Comparison of ENCODE assay signal across 10 mouse cellular contexts in genomic region chr15:78520112-78520715, GRCm38 (mm10). TPM values are rescaled to one million over a fixed set of nuclear protein-coding genes. Genes with fewer than 3 reads are reported as not detected.
DNase-seq lines count a peak whose midpoint lies in the region; ATAC-seq and TF ChIP-seq lines count a peak whose summit lies in the region.
"Had no signal": no experiment of that assay in that cellular context is flagged by ENCODE, and none has a peak within 500 bp of the region (broad histone marks: within the 10 kb centered on the region; RNA-seq: fewer than 3 reads in every experiment).

No protein-coding gene starts in this region.

- intact Hi-C loops in gastrocnemius, postnatal 14 days (cut with DNase I; ENCODE audit: low total_unique reads) = no loop called here
- intact Hi-C loops in heart, postnatal 14 days (cut with DNase I) = no loop called here

- DNase-seq in spleen, adult 2 months (ENCODE audit: low read depth in 1 of 2, low spot score in 2 of 2) = no peak
- DNase-seq in spleen, postnatal 10 days (ENCODE audit: low spot score in 2 of 2) = no peak
- DNase-seq in gastrocnemius, postnatal 14 days = peak; percentile 65
- DNase-seq in heart, postnatal 14 days = peak; percentile 58 to 70
- DNase-seq in cerebellum, postnatal 10 days = no peak
- DNase-seq in spleen, postnatal 14 days (ENCODE audit: low spot score in 2 of 2) = no peak

- no peak overlapping the region for H3K4me2 ChIP-seq in myocyte (ENCODE audit: low read depth)
- H3K4me2 ChIP-seq in forebrain, embryonic 12.5 days = no peak overlapping the region
- H3K4me2 ChIP-seq: hindbrain, embryonic 15.5 days had no signal

- no peak for TF ChIP-seq CTCF in spleen, adult 2 months (IDR thresholded peaks at IDR 0.05; ENCODE audit: extremely low read depth, insufficient read depth, insufficient read length, insufficient replicate concordance)

- no peak overlapping the region for H3K4me3 ChIP-seq in spleen, adult 2 months (ENCODE audit: extremely low read depth, insufficient read depth, insufficient read length)
- no peak overlapping the region for H3K4me3 ChIP-seq in myocyte
- no peak overlapping the region for H3K4me3 ChIP-seq in forebrain, embryonic 12.5 days (replicated peaks)
- H3K4me3 ChIP-seq: hindbrain, embryonic 15.5 days had no signal

- H3K4me1 ChIP-seq in spleen, adult 2 months (ENCODE audit: control insufficient read depth, insufficient read depth, insufficient read length) = peaks cover 13% of the 10 kb centered on the region
- H3K4me1 ChIP-seq in forebrain, embryonic 12.5 days = no peaks in the 10 kb centered on the region

- no peaks in the 10 kb centered on the region for H3K27me3 ChIP-seq in spleen, adult 2 months (ENCODE audit: control insufficient read depth, insufficient read depth, low read length)
- no peaks in the 10 kb centered on the region for H3K27me3 ChIP-seq in myocyte (ENCODE audit: control insufficient read depth, insufficient read depth, insufficient read length)
- no peaks in the 10 kb centered on the region for H3K27me3 ChIP-seq in forebrain, embryonic 12.5 days
- H3K27me3 ChIP-seq: hindbrain, embryonic 15.5 days; Patski had no signal

- 0 out of 2 replicates have a peak overlapping the region, but pooled peaks have one; percentile 40 for H3K27ac ChIP-seq in spleen, adult 2 months (ENCODE audit: insufficient read depth, low read length)
- H3K27ac ChIP-seq in forebrain, embryonic 12.5 days = no peak overlapping the region
- H3K27ac ChIP-seq: hindbrain, embryonic 15.5 days had no signal

- H3ac ChIP-seq in myocyte (ENCODE audit: control insufficient read depth, insufficient read length) = no peak overlapping the region

- WGBS in spleen, adult 2 months = 54% methylated on average over 13 of the region's 13 CpGs
- WGBS in forebrain, embryonic 12.5 days = 76% methylated on average over 13 of the region's 13 CpGs

- H3K9ac ChIP-seq in forebrain, embryonic 12.5 days = no peak overlapping the region
- H3K9ac ChIP-seq: hindbrain, embryonic 15.5 days had no signal

- no peak for TF ChIP-seq POLR2A in spleen, adult 2 months (IDR thresholded peaks at IDR 0.05; ENCODE audit: low read depth, low read length)
- no peak for TF ChIP-seq POLR2A in myocyte (IDR thresholded peaks at IDR 0.05; ENCODE audit: insufficient read length, low read depth)

- H3K79me2 ChIP-seq in myocyte (ENCODE audit: control insufficient read depth, insufficient read depth) = no peaks in the 10 kb centered on the region

- H3K36me3 ChIP-seq in spleen, adult 2 months (ENCODE audit: control insufficient read depth, insufficient read depth, low read length) = no peaks in the 10 kb centered on the region
- H3K36me3 ChIP-seq in myocyte (ENCODE audit: control insufficient read depth, insufficient read depth) = no peaks in the 10 kb centered on the region
- no peaks in the 10 kb centered on the region for H3K36me3 ChIP-seq in forebrain, embryonic 12.5 days (replicated peaks)
- H3K36me3 ChIP-seq: hindbrain, embryonic 15.5 days had no signal

- H3K9me3 ChIP-seq in forebrain, embryonic 12.5 days = no peaks in the 10 kb centered on the region
- H3K9me3 ChIP-seq: hindbrain, embryonic 15.5 days had no signal

- ATAC-seq in forebrain, embryonic 12.5 days (ENCODE audit: low FRiP score) = no peak
- ATAC-seq: Patski had no signal

TF ChIP-seq in myocyte, 11 proteins besides CTCF, POLR2A, EP300 and RAD21:
- TF ChIP-seq POLR2AphosphoS2 (IDR thresholded peaks at IDR 0.05; ENCODE audit: insufficient read length, low read depth) = peak; percentile 46
- no peak for TF ChIP-seq CEBPB (IDR thresholded peaks at IDR 0.05; ENCODE audit: insufficient read depth, poor library complexity, severe bottlenecking)

RNA-seq across cellular contexts. Expression of gene C1qtnf6, which starts 11.0 kb away (rescaled TPM):
- 22.9 and 23.6 TPM in 2 replicates for polyA plus RNA-seq in spleen, adult 2 months (2012; rRNA removed)
- 10 to 100 TPM; 36.9 to 40.4 TPM for total RNA-seq in gastrocnemius, postnatal 14 days (2021)
- 10 to 100 TPM; 83.9 to 98.0 TPM for total RNA-seq in heart, postnatal 14 days (2021)
- polyA plus RNA-seq in myocyte (2012; fragmentation: generic; extraction: Trizol) = 66.2 TPM
- 6.2 and 7.6 TPM in 2 replicates for polyA plus RNA-seq in forebrain, embryonic 12.5 days (2016; fragmentation: Nextera tagmentation; extraction: Ambion mirVana)

RNA-seq across cellular contexts. Expression of gene Sstr3, which starts 24.3 kb away (rescaled TPM):
- polyA plus RNA-seq in spleen, adult 2 months (2012; rRNA removed) = 0.26 TPM in 1 of 2 replicates, not detected in the other
- total RNA-seq in gastrocnemius, postnatal 14 days (2021) = under 1 TPM in 1 of 2 experiments, not detected in 1; 0.04 TPM
- not detected for total RNA-seq in heart, postnatal 14 days (2021)
- not detected for polyA plus RNA-seq in myocyte (2012; fragmentation: generic; extraction: Trizol)
- polyA plus RNA-seq in forebrain, embryonic 12.5 days (2016; fragmentation: Nextera tagmentation; extraction: Ambion mirVana) = 0.32 and 0.35 TPM in 2 replicates

RNA-seq across cellular contexts. Expression of gene Il2rb, which starts 25.1 kb away (rescaled TPM):
- 63.5 and 84.1 TPM in 2 replicates for polyA plus RNA-seq in spleen, adult 2 months (2012; rRNA removed)
- total RNA-seq in gastrocnemius, postnatal 14 days (2021) = not detected
- under 1 TPM; 0.07 to 0.20 TPM for total RNA-seq in heart, postnatal 14 days (2021)
- polyA plus RNA-seq in myocyte (2012; fragmentation: generic; extraction: Trizol) = 0.67 TPM
- not detected in 2 replicates for polyA plus RNA-seq in forebrain, embryonic 12.5 days (2016; fragmentation: Nextera tagmentation; extraction: Ambion mirVana)

RNA-seq across cellular contexts. Expression of gene Tmprss6, which starts 51.8 kb away (rescaled TPM):
- 0.21 and 0.35 TPM in 2 replicates for polyA plus RNA-seq in spleen, adult 2 months (2012; rRNA removed)
- not detected for total RNA-seq in gastrocnemius, postnatal 14 days (2021)
- total RNA-seq in heart, postnatal 14 days (2021) = not detected
- 0.08 TPM for polyA plus RNA-seq in myocyte (2012; fragmentation: generic; extraction: Trizol)
- polyA plus RNA-seq in forebrain, embryonic 12.5 days (2016; fragmentation: Nextera tagmentation; extraction: Ambion mirVana) = 0.43 and 1.3 TPM in 2 replicates

RNA-seq across cellular contexts. Expression of gene Rac2, which starts 52.4 kb away (rescaled TPM):
- polyA plus RNA-seq in spleen, adult 2 months (2012; rRNA removed) = 1,941 and 2,027 TPM in 2 replicates
- 1 to 10 TPM; 1.1 to 2.5 TPM for total RNA-seq in gastrocnemius, postnatal 14 days (2021)
- 10 to 100 TPM in 1 of 2 experiments, 1 to 10 TPM in 1; 3.9 to 18.7 TPM for total RNA-seq in heart, postnatal 14 days (2021)
- not detected for polyA plus RNA-seq in myocyte (2012; fragmentation: generic; extraction: Trizol)
- polyA plus RNA-seq in forebrain, embryonic 12.5 days (2016; fragmentation: Nextera tagmentation; extraction: Ambion mirVana) = 2.6 and 4.6 TPM in 2 replicates
- polyA plus RNA-seq: Patski had no signal

Comparison
In these comparisons a context has a peak if more than half of its experiments do, and no peak if none do; other contexts are left out.
1. DNase-seq: peak in gastrocnemius, postnatal 14 days (single experiment) and heart, postnatal 14 days (2 of 2); none in spleen, adult 2 months (0 of 2), spleen, postnatal 10 days (0 of 2), cerebellum, postnatal 10 days (0 of 2) and spleen, postnatal 14 days (0 of 2).
2. RNA of gene Il2rb, which starts 25.1 kb away (polyA plus RNA-seq): 63.5 to 84.1 TPM in spleen, adult 2 months; 0.67 TPM in myocyte (single experiment) and not detected in forebrain, embryonic 12.5 days; every median in the first group is over 10 times any median in the second.